Mouse (Mus musculus) central nervous system, embryonic 18 days (tissue): ENCODE data around the gene Adam4. TPM values are rescaled to one million over a fixed set of nuclear protein-coding genes. Genes with fewer than 3 reads are reported as not detected.

Experiments used
- polyA plus RNA-seq: library from polyadenylated mRNA; depleted of rRNA; stranded (reverse); fragments of >200 nt; gene quantifications from 2 replicates; pipeline ENCODE4 v1.2.3, GENCODE M21; 2012; rRNA removed

The Adam4 gene
- 0.97 and 1.2 TPM in 2 replicates for polyA plus RNA-seq

GRCm38 (mm10) chr12:81421846-81422245 lies at the start of gene Adam4:
Gene Adam4 (minus strand): TSS chr12:81421946.

DNA sequence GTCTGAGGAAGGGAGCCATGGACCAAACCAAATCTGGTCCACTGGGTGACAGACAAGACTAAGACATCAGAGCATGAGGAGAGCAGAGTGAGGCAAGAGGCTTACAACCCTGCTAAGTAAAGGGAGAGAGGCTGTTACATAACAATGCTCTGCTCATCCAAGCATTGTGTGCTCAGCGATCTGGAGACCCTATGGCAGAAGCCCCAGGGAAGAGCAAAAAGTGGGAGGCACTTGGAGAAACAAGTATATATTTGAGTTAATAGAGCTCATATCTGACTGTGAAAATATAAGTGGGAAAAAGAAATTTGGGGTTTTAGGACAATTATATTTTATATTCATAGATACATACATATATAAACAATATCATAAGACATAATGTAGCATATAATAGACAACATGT lies 42.4 kb downstream of the Adam4 start, which contains the start of gene Gm4787:
Gm4787 (minus strand) TSS at position 101 of the 400 bp plus-strand sequence.

Other genes with a start within 250 kb of the Adam4 start
- gene Slc8a3, start 88.8 kb downstream of the Adam4 start, polyA plus RNA-seq: 12.9 and 13.4 TPM in 2 replicates
- 0.84 and 0.91 TPM in 2 replicates for gene Gm4787, start 42.5 kb downstream of the Adam4 start, polyA plus RNA-seq
- 69.7 and 86.2 TPM in 2 replicates for gene Cox16, start 63.2 kb upstream of the Adam4 start, polyA plus RNA-seq
- 21.8 and 24.0 TPM in 2 replicates for gene Gm20498, start 111.0 kb upstream of the Adam4 start, polyA plus RNA-seq
- 19.2 and 20.2 TPM in 2 replicates for gene Synj2bp, start 111.0 kb upstream of the Adam4 start, polyA plus RNA-seq
- 0.35 and 0.47 TPM in 2 replicates for gene Adam21, start 146.5 kb upstream of the Adam4 start, polyA plus RNA-seq
- gene Med6, start 173.1 kb upstream of the Adam4 start, polyA plus RNA-seq: 38.3 and 41.3 TPM in 2 replicates
- 30.9 and 31.2 TPM in 2 replicates for gene Ttc9, start 209.3 kb upstream of the Adam4 start, polyA plus RNA-seq